Mouse (Mus musculus) ES-E14 (cell line): Measurements from ENCODE around the gene H6pd. TPM values are rescaled to one million over a fixed set of nuclear protein-coding genes. Genes with fewer than 3 reads are reported as not detected.
"Not testable (repeated sequence)": the region's sequence is repeated elsewhere in the genome, so short reads cannot be mapped to it uniquely, and the experiment has no call there.

Source experiments
- DNase-seq: peaks from one replicate; pipeline ENCODE4 v3.0.0-alpha.2; 2013; ENCODE audit warnings: low read depth, low spot score
- H3K27ac ChIP-seq: 2 replicates; pipeline ENCODE4 v1.5.1; 2012; ENCODE audit warnings: low read depth, mild to moderate bottlenecking, low read length, moderate library complexity, mixed read lengths; ENCODE audit not compliant: poor library complexity, insufficient read depth, severe bottlenecking
- H3K36me3 ChIP-seq: 2 replicates; pipeline ENCODE4 v1.6.1; 2012; ENCODE audit warnings: mild to moderate bottlenecking, low read length, moderate library complexity, mixed read lengths; ENCODE audit not compliant: control insufficient read depth, poor library complexity, insufficient read depth, severe bottlenecking
- H3K4me1 ChIP-seq, 2 experiments: fragments of 150-350 bp in 1 of 2; sonication (generic) in 1 of 2; 2 replicates each; pipeline ENCODE4 v1.6.1; 2012; ENCODE audit warnings: low read length in 2 of 2, mild to moderate bottlenecking in 1 of 2, mixed read lengths in 1 of 2; ENCODE audit not compliant: control insufficient read depth in 2 of 2, insufficient read depth in 2 of 2, poor library complexity in 1 of 2
- H3K4me3 ChIP-seq, 2 experiments: fragments of 150-350 bp in 1 of 2; sonication (generic) in 1 of 2; 2 replicates each; pipeline ENCODE4 v1.5.1; 2012; ENCODE audit warnings: low read length in 2 of 2, low read depth in 1 of 2, mild to moderate bottlenecking in 1 of 2, mixed read lengths in 1 of 2; ENCODE audit not compliant: insufficient read depth in 1 of 2, poor library complexity in 1 of 2, severe bottlenecking in 1 of 2
- H3K9ac ChIP-seq: 2 replicates; pipeline ENCODE4 v1.6.1; 2012; ENCODE audit warnings: low read depth, mild to moderate bottlenecking, low read length, mixed read lengths; ENCODE audit not compliant: poor library complexity, insufficient read depth, severe bottlenecking
- H3K9me3 ChIP-seq: fragments of 150-350 bp; sonication (generic); 2 replicates; pipeline ENCODE4 v1.6.1; 2012; ENCODE audit warnings: low read depth, mild to moderate bottlenecking, low read length; ENCODE audit not compliant: control insufficient read depth, insufficient read depth
- CHD2 ChIP-seq: IDR thresholded peaks from 2 replicates; pipeline ENCODE4 v1.6.1; 2014; ENCODE audit warnings: mild to moderate bottlenecking, low read depth, low read length, inconsistent platforms
- HCFC1 ChIP-seq: IDR thresholded peaks from 2 replicates; pipeline ENCODE4 v1.6.1; 2012; ENCODE audit warnings: low read length, inconsistent platforms, borderline replicate concordance; ENCODE audit not compliant: insufficient read depth
- MAFK ChIP-seq: IDR thresholded peaks from 2 replicates; pipeline ENCODE4 v1.6.1; 2014; ENCODE audit warnings: mild to moderate bottlenecking, low read depth, low read length, inconsistent platforms; ENCODE audit not compliant: insufficient read depth
- ZC3H11A ChIP-seq: IDR thresholded peaks from 2 replicates; pipeline ENCODE4 v1.6.1; 2012; ENCODE audit warnings: low read depth, mild to moderate bottlenecking, inconsistent platforms, low read length, borderline replicate concordance
- ZNF384 ChIP-seq: IDR thresholded peaks from 2 replicates; pipeline ENCODE4 v1.6.1; 2012; ENCODE audit warnings: low read depth, low read length, inconsistent platforms
- in situ Hi-C, 2 experiments: fragments of 600-800 bp; cut with MboI; formaldehyde crosslinking; loops; one replicate each; pipeline ENCODE4 v1.15.1; 2025; ENCODE audit warnings: low sequenced_read_pairs in 2 of 2, inconsistent platforms in 1 of 2; ENCODE audit not compliant: unreplicated experiment in 2 of 2
- total RNA-seq: library from RNA; depleted of rRNA; stranded (reverse); fragments of 300-350 nt; gene quantifications from 2 replicates; pipeline ENCODE4 v1.2.3, GENCODE M21; 2012

H6pd gene
- total RNA-seq, 1 experiment = 17.6 TPM

DNA sequence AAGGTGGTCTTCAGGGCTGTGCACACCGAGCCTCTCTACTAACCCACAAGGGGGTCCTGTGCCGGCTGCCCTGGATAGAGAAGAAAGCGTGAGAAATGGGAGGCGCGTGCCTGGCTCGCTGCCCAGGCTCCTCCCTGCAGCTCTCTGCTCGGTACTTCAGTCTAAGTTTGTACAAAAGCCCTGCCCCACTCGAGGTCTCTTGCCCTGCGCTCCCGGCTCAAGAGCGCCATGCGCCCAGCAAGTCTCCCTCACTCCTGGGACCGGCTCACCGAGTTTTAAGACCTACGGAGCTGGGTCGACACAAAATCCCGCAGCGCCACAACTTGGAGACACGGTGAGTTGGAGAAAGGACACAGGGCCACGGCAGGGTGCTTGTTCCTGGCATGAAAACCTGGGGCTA, 39.2 kb upstream of the H6pd start:
- H3K4me1 ChIP-seq = peaks cover 4 to 17% of the 10 kb centered on the region in 2 experiments; a peak in 1 of 4 replicates
- peak overlapping the region; percentile 79; the same call in 1 of the 2 replicates for H3K27ac ChIP-seq
- peaks cover 20% of the 10 kb centered on the region for H3K36me3 ChIP-seq
- H3K9ac ChIP-seq = peak overlapping the region; percentile 95
- TF ChIP-seq ZC3H11A = no peak
- no peak for TF ChIP-seq CHD2
- TF ChIP-seq ZNF384 = no peak
- no peak for TF ChIP-seq MAFK
- TF ChIP-seq HCFC1 = no peak
- H3K4me3 ChIP-seq = peak overlapping the region; percentile 71 to 81
- in situ Hi-C loops = no loop called here
- no peaks in the 10 kb centered on the region for H3K9me3 ChIP-seq
- no peak for DNase-seq

DNA sequence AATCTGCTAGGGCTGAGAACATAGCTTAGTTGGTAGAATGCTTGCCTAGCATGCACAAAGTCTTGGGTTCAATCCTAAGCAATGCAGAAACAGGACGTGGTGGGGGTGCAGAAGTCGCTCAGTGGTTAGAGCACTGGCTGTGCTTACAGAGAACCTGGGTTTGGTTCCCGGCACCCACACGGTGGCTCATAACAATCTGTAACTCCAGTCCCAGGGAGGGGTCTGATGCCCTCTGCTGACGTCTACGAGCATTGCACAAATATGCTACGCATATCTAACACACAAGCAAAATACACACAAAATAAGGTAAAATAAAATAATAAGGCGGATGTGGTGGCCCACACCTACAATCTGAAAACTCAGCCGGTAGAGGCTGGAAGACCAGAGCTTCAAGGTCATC, 34.8 kb upstream of the H6pd start:
- H3K9me3 ChIP-seq = no peaks in the 10 kb centered on the region
- DNase-seq = no peak
- TF ChIP-seq ZNF384 = no peak
- TF ChIP-seq ZC3H11A = no peak
- no peak for TF ChIP-seq CHD2
- TF ChIP-seq HCFC1 = no peak
- TF ChIP-seq MAFK = no peak
- H3K36me3 ChIP-seq = no peaks in the 10 kb centered on the region
- H3K4me1 ChIP-seq = peaks cover 10 to 28% of the 10 kb centered on the region in 2 experiments
- H3K9ac ChIP-seq = no peak overlapping the region
- no peak overlapping the region for H3K4me3 ChIP-seq
- H3K27ac ChIP-seq = no peak overlapping the region
- in situ Hi-C loops = no loop called here

DNA sequence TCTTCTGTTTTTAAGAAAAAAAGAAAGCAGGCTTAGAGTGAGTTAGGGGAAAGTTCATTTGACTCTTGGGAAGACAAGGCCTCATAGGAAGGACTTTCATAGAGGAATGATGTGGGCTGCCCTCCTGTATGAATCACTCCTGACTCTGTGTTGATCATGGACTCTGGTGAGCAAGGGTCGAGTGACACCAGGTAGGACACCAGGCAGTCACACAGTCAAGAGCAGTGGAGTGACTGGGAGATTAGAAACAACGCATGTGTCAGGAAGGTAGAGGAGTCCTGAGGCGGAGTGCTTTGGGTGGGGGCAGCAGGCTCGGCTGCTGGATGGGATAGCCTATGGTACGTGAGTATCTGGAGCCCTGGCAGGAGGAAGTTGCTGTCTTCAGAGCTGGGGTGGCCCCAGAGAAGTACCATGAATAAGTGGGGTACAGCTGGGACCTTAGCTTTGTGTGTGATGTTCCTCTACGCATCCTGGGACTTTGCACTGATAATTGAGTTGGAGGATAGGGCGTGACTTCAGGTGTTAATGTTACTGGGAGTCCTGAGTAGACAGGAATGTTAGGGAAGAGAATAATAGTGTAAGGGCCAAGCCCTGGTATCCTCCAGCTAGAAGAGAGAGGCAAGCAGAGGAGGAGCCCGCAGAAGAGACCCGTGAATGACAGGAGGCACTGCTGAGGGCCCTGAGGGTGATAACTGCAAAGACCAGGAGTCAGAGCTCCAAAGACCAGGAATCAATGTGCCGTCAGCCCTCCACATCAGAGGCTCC, 32.7 kb upstream of the H6pd start:
- H3K4me3 ChIP-seq = no peak overlapping the region
- H3K36me3 ChIP-seq = no peaks in the 10 kb centered on the region
- no peak overlapping the region for H3K9ac ChIP-seq
- no peak for TF ChIP-seq ZNF384
- TF ChIP-seq CHD2 = no peak
- TF ChIP-seq HCFC1 = no peak
- no peak for TF ChIP-seq ZC3H11A
- no peak for TF ChIP-seq MAFK
- peaks cover 6 to 23% of the 10 kb centered on the region in 2 experiments for H3K4me1 ChIP-seq
- H3K9me3 ChIP-seq = no peaks in the 10 kb centered on the region
- H3K27ac ChIP-seq = peak overlapping the region; percentile 74; the same call in 1 of the 2 replicates
- in situ Hi-C loops = no loop called here
- no peak for DNase-seq

DNA sequence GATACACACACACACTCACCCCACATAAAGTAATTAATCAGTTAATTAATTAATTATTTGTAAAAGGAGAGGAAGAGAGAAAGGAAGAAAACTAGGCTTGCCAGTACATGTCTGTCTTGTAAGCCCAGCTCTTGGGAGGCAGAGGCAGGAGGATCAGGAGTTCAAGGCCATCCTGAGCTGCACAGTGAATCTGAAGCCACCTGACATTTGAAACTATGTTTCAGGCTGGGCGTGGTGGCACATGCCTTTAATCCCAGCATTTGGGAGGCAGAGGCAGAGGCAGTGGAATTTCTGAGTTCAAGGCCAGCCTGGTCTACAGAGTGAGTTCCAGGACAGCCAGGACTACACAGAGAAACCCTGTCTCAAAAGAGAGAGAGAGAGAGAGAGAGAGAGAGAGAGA, 32.0 kb upstream of the H6pd start:
- Histone ChIP-seq H3K4me1 (peaks cover 6 to 25% of the 10 kb centered on the region in 2 experiments), H3K27ac (peak overlapping the region; percentile 76; the same call in 1 of the 2 replicates)
- H3K9me3 ChIP-seq, H3K9ac ChIP-seq, DNase-seq, H3K36me3 ChIP-seq, H3K4me3 ChIP-seq, in situ Hi-C loops: not testable (repeated sequence)

DNA sequence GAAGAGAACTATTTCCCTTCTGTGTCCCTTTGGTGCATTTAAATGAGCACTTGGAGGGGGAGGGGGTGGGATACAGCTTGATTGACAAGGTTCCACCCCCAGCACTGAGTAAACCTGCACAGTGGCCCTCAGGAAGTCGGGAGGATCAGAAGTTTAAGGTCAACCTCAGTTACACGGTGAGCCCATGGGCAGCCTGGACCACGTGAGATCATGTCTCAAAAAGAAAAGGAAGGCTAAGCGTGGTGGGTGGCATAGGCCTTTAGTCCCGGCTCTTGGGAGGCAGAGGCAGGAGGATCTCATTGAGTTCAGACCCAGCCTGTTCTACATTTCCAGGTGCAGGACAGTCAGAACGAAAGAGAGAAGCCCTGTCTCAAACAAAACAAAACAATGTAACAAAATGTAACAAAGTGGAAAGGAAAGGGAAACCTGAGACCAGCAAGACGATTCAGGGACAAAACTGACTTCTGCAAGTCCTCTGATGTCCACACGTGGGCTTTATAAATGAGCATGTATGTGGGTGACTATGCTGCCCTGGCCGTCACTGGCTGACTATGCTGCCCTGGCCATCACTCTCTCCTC, 31.3 kb upstream of the H6pd start:
- DNase-seq = no peak
- Histone ChIP-seq H3K36me3 (no peaks in the 10 kb centered on the region), H3K9me3 (no peaks in the 10 kb centered on the region), H3K4me1 (peaks cover 6 to 25% of the 10 kb centered on the region in 2 experiments), H3K4me3 (no peak overlapping the region), H3K9ac (no peak overlapping the region; the same call in 1 of the 2 replicates), H3K27ac (peak overlapping the region; percentile 76)
- in situ Hi-C loops = no loop called here
- TF ChIP-seq CHD2 (no peak), HCFC1 (no peak), ZNF384 (no peak), MAFK (no peak), ZC3H11A (no peak)
